Mouse (Mus musculus) neural tube, embryonic 15.5 days (tissue): Measurements from ENCODE around the gene Olfr625-ps1. TPM values are rescaled to one million over a fixed set of nuclear protein-coding genes. Genes with fewer than 3 reads are reported as not detected.
"Not testable (repeated sequence)": the region's sequence is repeated elsewhere in the genome, so short reads cannot be mapped to it uniquely, and the experiment has no call there.

Source experiments
- ATAC-seq: fragments of 200-750 bp; cut with Nextera tagmentation; 2 replicates; pipeline ENCODE4 v1.8.0; 2017; ENCODE audit warnings: mild to moderate bottlenecking, moderate TSS enrichment, moderate library complexity; ENCODE audit not compliant: low FRiP score
- H3K27ac ChIP-seq: fragments of 300-500 bp; sonication (generic); replicated peaks from 2 replicates; pipeline ENCODE4 v1.5.1; 2015; ENCODE audit warnings: mild to moderate bottlenecking, inconsistent platforms
- H3K27me3 ChIP-seq: fragments of 300-500 bp; sonication (generic); replicated peaks from 2 replicates; pipeline ENCODE4 v1.6.1; 2015; ENCODE audit warnings: inconsistent platforms
- H3K36me3 ChIP-seq: fragments of 300-500 bp; sonication (generic); 2 replicates; pipeline ENCODE4 v1.6.1; 2015; ENCODE audit warnings: inconsistent platforms
- H3K4me1 ChIP-seq: fragments of 300-500 bp; sonication (generic); 2 replicates; pipeline ENCODE4 v1.6.1; 2015; ENCODE audit warnings: inconsistent platforms
- H3K4me2 ChIP-seq: fragments of 300-500 bp; sonication (generic); 2 replicates; pipeline ENCODE4 v1.6.1; 2015; ENCODE audit warnings: inconsistent platforms, mild to moderate bottlenecking, moderate library complexity
- H3K4me3 ChIP-seq: fragments of 300-500 bp; sonication (generic); replicated peaks from 2 replicates; pipeline ENCODE4 v1.5.1; 2015; ENCODE audit warnings: mild to moderate bottlenecking, inconsistent platforms
- H3K9ac ChIP-seq: fragments of 300-500 bp; sonication (generic); replicated peaks from 2 replicates; pipeline ENCODE4 v1.6.1; 2015; ENCODE audit warnings: mild to moderate bottlenecking, inconsistent platforms
- H3K9me3 ChIP-seq: fragments of 300-500 bp; sonication (generic); replicated peaks from 2 replicates; pipeline ENCODE4 v1.6.1; 2016; ENCODE audit warnings: inconsistent platforms
- WGBS: fragments of 180-500 bp; shearing (Covaris S2); methylation state at CpG from one replicate; pipeline ENCODE4 v1.1.7; 2015; ENCODE audit warnings: mixed read lengths; 5-methylcytosine and 5-hydroxymethylcytosine counted together
- polyA plus RNA-seq: library from polyadenylated mRNA; unstranded; fragments of >200 nt; fragmentation: Nextera tagmentation; extraction: Ambion mirVana; gene quantifications from 2 replicates; pipeline ENCODE4 v1.2.1, GENCODE M21; 2015

The Olfr625-ps1 gene
- polyA plus RNA-seq: not detected in 2 replicates

DNA sequence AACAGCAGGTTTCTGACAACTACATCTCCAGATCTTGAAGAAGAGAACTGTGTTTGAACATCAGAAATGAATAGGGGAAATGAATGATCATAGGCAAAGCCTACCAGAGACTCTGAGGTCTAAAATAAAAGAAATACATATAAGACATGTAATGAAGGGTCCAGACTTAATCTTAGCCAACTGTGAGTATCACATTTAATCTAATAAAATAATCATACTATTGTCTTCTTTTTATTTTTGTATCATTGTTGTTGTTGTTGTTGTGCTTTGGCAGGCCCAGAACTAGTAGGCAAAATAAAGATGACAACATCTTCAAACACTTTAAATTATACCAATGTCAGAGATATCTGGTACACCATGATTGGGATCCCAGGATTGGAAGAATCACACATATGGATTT is at the start of gene Olfr625-ps1:
Olfr625-ps1 (plus strand) TSS at position 301 of the 400 bp plus-strand sequence.
- no peak for ATAC-seq

DNA sequence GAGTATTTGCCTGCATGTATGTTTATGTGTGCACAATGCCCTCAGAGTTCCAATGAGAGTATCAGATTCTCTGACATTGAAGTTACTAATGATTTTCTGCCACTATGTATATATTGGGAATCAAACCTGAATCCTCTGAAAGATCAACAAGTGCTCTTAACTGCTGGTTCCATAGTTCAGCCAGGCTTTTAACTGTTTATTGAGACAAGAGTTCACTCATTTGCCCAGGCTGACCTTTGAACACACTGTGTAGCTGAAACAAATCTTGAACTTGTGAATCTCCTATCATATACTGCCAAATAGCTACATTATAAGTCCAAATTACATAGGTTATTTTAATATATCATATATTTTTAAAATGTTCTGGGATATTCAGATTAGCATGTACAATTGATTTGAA is 45.7 kb upstream of the Olfr625-ps1 start:
- Histone ChIP-seq H3K36me3 (no peaks in the 10 kb centered on the region), H3K9ac (no peak overlapping the region)
- ATAC-seq: no peak

More for the DNA sequence above, at the start of gene Olfr625-ps1:
- Histone ChIP-seq H3K27me3 (no peaks in the 10 kb centered on the region), H3K9me3 (no peaks in the 10 kb centered on the region), H3K4me3 (no peak within 1 kb of the TSS), H3K4me2 (no peak within 1 kb of the TSS), H3K36me3 (no peaks in the 10 kb centered on the region), H3K9ac (no peak within 1 kb of the TSS), H3K4me1 (no peaks in the 10 kb centered on the region), H3K27ac (no peak within 1 kb of the TSS)

DNA sequence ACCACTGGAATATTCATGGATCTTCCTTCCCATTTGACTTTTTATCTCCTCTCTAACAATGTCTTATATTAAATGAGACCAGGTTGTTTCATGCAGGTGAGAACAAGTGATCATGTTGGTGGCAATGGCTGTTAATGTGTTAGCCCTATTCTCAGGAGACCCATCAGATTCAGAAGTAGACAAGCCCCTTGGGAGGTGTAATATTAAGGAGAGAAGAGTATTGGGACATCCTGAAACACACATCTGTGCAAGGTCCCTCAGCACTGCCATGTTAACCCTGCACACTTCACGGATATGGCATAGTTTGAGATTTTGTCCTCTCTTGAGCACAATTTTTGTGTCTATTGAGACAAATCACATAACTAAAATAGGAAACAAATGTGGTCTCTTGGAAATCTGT is 39.9 kb upstream of the Olfr625-ps1 start, which contains the start of gene Olfr622:
Olfr622 (minus strand) TSS at position 101 of the 400 bp plus-strand sequence.
- H3K4me3 ChIP-seq: no peak within 1 kb of the TSS
- H3K9ac ChIP-seq: no peak within 1 kb of the TSS
- no peaks in the 10 kb centered on the region for H3K4me1 ChIP-seq
- no peak within 1 kb of the TSS for H3K4me2 ChIP-seq
- no peak for ATAC-seq
- WGBS: 74% methylated on average over 1 of the region's 1 CpGs
- H3K9me3 ChIP-seq: no peaks in the 10 kb centered on the region
- H3K36me3 ChIP-seq: no peaks in the 10 kb centered on the region
- no peak within 1 kb of the TSS for H3K27ac ChIP-seq
- H3K27me3 ChIP-seq: no peaks in the 10 kb centered on the region

More for the DNA sequence above, 45.7 kb upstream of the Olfr625-ps1 start:
- no peak overlapping the region for H3K4me3 ChIP-seq
- H3K4me2 ChIP-seq: no peak overlapping the region
- H3K4me1 ChIP-seq: no peaks in the 10 kb centered on the region
- no peaks in the 10 kb centered on the region for H3K9me3 ChIP-seq
- no peak overlapping the region for H3K27ac ChIP-seq
- H3K27me3 ChIP-seq: no peaks in the 10 kb centered on the region

DNA sequence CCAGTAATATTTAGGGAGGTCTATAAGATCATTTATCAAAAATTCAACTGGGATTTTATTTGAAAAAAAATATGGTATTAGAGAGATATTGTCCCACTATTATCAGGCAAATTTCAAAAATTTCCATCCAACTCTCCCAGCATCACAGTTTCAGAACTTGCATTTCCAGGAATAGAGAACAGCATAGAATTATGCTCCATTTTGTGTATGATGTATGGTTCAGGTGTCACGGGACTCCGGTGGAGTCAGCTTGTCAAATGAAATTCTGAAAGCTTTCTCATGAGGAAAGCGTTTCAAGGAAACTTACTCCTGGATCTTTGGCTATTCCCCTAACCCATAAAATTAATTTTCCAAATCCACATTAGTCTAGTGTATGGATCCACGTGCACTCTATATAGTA is 38.5 kb upstream of the Olfr625-ps1 start:
- H3K27ac ChIP-seq: no peak overlapping the region
- H3K27me3 ChIP-seq: no peaks in the 10 kb centered on the region
- no peak for ATAC-seq
- H3K36me3 ChIP-seq: no peaks in the 10 kb centered on the region
- 80% methylated on average over 4 of the region's 4 CpGs for WGBS
- H3K4me3 ChIP-seq: no peak overlapping the region
- H3K9ac ChIP-seq: no peak overlapping the region
- no peaks in the 10 kb centered on the region for H3K4me1 ChIP-seq
- H3K4me2 ChIP-seq: no peak overlapping the region
- no peaks in the 10 kb centered on the region for H3K9me3 ChIP-seq

DNA sequence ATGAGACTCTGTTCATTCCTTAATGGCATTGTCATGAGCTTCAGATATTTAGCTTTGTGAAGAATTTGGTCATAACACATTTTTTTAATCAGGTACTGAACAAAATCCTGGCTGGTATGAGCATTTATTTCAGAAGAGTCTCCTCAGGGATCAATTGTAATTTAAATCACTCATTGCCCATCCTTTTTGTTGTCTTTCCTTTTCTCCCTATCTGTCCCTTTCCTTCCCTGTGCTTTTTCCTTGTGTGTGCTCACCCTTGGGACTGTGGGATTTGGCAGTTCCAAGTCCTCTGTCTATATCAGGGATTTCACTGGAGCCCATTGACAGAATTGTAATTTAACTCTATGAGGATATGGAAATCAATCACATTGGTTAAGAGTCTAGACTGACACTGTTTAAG is 18.9 kb upstream of the Olfr625-ps1 start, which contains the start of gene Olfr623:
Olfr623 (minus strand) TSS at position 101 of the 400 bp plus-strand sequence.
- H3K27me3 ChIP-seq: no peaks in the 10 kb centered on the region
- no peaks in the 10 kb centered on the region for H3K9me3 ChIP-seq
- no peak for ATAC-seq
- H3K4me3 ChIP-seq: no peak within 1 kb of the TSS
- H3K4me2 ChIP-seq: no peak within 1 kb of the TSS
- no peaks in the 10 kb centered on the region for H3K36me3 ChIP-seq
- H3K4me1 ChIP-seq: no peaks in the 10 kb centered on the region
- H3K9ac ChIP-seq: no peak within 1 kb of the TSS
- no peak within 1 kb of the TSS for H3K27ac ChIP-seq

DNA sequence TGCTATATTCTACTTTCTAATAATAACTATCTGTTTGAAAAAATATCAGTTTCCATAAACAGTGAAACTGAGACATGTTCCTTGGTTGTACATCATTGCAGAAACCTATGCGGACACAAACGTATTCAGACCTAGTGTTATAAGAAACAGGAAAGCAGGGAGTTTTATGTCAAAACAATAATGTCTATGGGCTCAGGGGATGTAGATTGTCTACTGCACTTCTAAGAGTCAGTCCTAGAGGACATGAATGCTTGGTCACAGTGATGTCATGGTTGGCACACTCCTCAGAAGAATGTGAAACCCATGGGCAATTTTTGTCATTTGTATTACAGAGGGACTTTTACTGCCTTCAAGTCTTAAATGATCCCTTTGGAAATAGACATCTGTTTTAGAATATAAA is 11.4 kb upstream of the Olfr625-ps1 start, which contains the start of gene Olfr624:
Olfr624 (minus strand) TSS at position 101 of the 400 bp plus-strand sequence.
- no peak within 1 kb of the TSS for H3K4me3 ChIP-seq
- H3K4me2 ChIP-seq: no peak within 1 kb of the TSS
- no peaks in the 10 kb centered on the region for H3K9me3 ChIP-seq
- H3K36me3 ChIP-seq: no peaks in the 10 kb centered on the region
- no peak within 1 kb of the TSS for H3K9ac ChIP-seq
- H3K27me3 ChIP-seq: no peaks in the 10 kb centered on the region
- no peaks in the 10 kb centered on the region for H3K4me1 ChIP-seq
- H3K27ac ChIP-seq: no peak within 1 kb of the TSS
- no peak for ATAC-seq
- WGBS: 88% methylated on average over 2 of the region's 2 CpGs

DNA sequence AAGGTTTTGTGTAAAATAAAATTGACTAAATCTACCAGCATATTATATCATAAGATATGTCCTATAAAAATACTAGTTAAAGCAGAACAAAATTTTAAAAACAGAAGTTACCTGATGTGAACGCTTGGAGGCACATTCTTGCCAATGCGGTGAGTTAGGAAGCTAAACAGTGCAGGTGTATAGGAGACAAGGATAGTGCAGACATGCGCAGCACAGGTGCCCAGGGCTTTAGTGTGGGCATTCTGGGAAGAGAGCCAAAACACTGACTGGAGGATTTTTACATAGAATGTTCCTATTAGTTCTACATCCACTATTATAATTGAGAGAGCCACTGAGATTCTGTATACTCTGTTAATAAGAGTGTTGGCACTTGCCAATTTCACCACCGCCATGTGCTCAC is 16.9 kb downstream of the Olfr625-ps1 start:
- no peak for ATAC-seq
- H3K27ac ChIP-seq: no peak overlapping the region
- WGBS: 90% methylated on average over 4 of the region's 4 CpGs
- H3K4me1 ChIP-seq: no peaks in the 10 kb centered on the region
- H3K9ac ChIP-seq: no peak overlapping the region
- H3K27me3 ChIP-seq: no peaks in the 10 kb centered on the region
- H3K9me3 ChIP-seq: no peaks in the 10 kb centered on the region
- H3K36me3 ChIP-seq: no peaks in the 10 kb centered on the region
- H3K4me3 ChIP-seq: no peak overlapping the region
- no peak overlapping the region for H3K4me2 ChIP-seq

DNA sequence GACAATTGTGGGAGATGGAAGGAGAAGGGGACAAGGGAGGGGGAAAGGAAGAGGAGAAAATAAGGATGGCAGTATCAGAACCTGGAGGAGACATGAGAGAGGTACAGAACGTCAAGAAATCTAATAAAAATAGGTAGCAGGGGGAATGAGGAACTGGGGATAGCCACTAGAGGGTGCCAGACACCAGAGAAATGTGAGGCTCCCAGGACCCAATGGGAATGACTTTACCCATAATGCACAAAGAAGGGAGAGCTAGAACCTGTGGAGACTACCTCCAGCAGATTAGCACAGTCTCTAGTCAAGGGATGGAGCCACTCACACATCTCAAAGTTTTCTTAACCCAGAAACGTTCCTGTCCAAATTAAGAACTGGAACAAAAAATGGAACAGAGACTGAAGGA is 29.5 kb downstream of the Olfr625-ps1 start:
- Histone ChIP-seq H3K9ac (no peak overlapping the region), H3K4me2 (no peak overlapping the region), H3K27me3 (no peaks in the 10 kb centered on the region), H3K36me3 (no peaks in the 10 kb centered on the region), H3K4me1 (no peaks in the 10 kb centered on the region), H3K27ac (no peak overlapping the region), H3K9me3 (no peaks in the 10 kb centered on the region), H3K4me3 (no peak overlapping the region)
- WGBS: 33% methylated on average over 2 of the region's 2 CpGs
- ATAC-seq: no peak

DNA sequence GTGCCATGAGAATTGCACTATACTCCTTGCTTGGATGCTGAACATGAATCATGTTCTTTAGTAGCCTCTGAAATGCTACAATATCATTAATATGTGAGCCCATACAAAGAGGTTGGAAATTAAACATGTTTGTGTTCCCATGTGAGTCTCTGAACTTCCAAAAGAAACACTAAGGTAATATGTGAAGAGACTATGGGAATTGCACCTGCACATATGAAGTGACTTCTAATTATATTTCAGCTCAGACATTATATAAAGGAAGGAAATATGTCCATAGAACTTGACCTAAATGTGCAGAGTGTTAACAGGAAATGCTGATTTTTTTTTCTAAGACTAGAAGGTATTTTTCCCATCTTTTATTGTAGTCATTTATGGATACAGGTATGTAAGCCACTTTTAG is 31.9 kb downstream of the Olfr625-ps1 start, which contains the start of gene Olfr243:
Olfr243 (plus strand) TSS at position 301 of the 400 bp plus-strand sequence.
- Histone ChIP-seq H3K27me3 (no peaks in the 10 kb centered on the region), H3K9ac (no peak within 1 kb of the TSS), H3K9me3 (no peaks in the 10 kb centered on the region), H3K27ac (no peak within 1 kb of the TSS), H3K4me2 (no peak within 1 kb of the TSS), H3K4me1 (no peaks in the 10 kb centered on the region), H3K4me3 (no peak within 1 kb of the TSS), H3K36me3 (no peaks in the 10 kb centered on the region)
- no peak for ATAC-seq

DNA sequence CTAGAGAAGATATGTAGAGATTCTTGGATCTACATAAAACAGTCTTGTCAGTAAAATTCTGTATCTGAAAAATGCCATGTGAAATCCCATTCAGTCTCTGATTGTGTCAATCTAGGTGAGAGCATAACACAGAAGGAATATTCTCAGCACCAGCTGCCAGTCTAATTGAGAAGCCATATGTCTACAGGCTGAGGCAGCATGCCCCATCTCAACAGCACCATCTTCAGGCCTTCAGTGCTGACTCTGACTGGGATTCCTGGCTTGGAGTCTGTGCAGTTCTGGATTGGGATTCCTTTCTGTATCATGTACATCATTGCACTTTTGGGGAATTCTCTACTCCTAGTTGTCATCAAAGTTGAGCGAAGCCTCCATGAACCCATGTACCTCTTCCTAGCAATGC is 33.9 kb downstream of the Olfr625-ps1 start:
- ATAC-seq, H3K9ac ChIP-seq, H3K4me2 ChIP-seq, H3K27me3 ChIP-seq, H3K4me1 ChIP-seq, H3K4me3 ChIP-seq, H3K36me3 ChIP-seq, H3K9me3 ChIP-seq, H3K27ac ChIP-seq: not testable (repeated sequence)
- 87% methylated on average over 1 of the region's 1 CpGs for WGBS

DNA sequence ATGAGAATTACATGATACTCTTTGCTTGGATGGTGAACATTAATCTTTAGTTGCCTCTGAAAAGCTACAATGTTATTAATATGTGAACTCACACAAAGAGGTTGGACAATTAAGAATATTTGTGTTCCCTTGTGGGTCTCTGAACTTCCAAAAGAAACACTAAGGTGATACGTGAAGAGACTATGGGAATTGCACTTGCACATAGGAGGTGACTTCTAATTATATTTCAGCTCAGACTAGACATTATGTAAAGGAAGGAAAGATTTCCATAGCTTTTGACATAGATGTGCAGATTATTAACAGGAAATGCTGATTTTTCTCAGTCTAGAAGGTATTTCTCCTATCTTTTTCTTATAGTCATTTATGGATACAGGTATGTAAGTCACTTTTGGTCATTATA is 47.6 kb downstream of the Olfr625-ps1 start, which contains the start of gene Olfr628:
Olfr628 (plus strand) TSS at position 301 of the 400 bp plus-strand sequence.
- Histone ChIP-seq H3K4me3 (no peak within 1 kb of the TSS), H3K9me3 (no peaks in the 10 kb centered on the region)
- 97% methylated on average over 1 of the region's 1 CpGs for WGBS

More for the DNA sequence above, 47.6 kb downstream of the Olfr625-ps1 start, which contains the start of gene Olfr628:
- Histone ChIP-seq H3K27ac (no peak within 1 kb of the TSS), H3K27me3 (no peaks in the 10 kb centered on the region), H3K36me3 (no peaks in the 10 kb centered on the region), H3K4me1 (no peaks in the 10 kb centered on the region), H3K4me2 (no peak within 1 kb of the TSS), H3K9ac (no peak within 1 kb of the TSS)
- ATAC-seq: no peak
